Mouse (Mus musculus): ENCODE measurements around the gene Spaar.

GRCm38 (mm10) chr4:43713652-43714219, 16.1 kb upstream of the Spaar start:
- no peak for TF ChIP-seq CTCF (IDR thresholded peaks at IDR 0.05; ENCODE audit: extremely low read depth, insufficient read depth, insufficient read length, insufficient replicate concordance)
- TF ChIP-seq POLR2A (IDR thresholded peaks at IDR 0.05; ENCODE audit: low read depth, low read length) = no peak
